Mouse (Mus musculus) heart, adult 9 months (tissue): ENCODE data around the gene Hsd11b1.

Experiments used
- DNase-seq, 2 experiments: peaks; one replicate each; pipeline ENCODE4 v3.0.0; 2022; ENCODE audit warnings: low spot score in 2 of 2

Hsd11b1 gene

DNA sequence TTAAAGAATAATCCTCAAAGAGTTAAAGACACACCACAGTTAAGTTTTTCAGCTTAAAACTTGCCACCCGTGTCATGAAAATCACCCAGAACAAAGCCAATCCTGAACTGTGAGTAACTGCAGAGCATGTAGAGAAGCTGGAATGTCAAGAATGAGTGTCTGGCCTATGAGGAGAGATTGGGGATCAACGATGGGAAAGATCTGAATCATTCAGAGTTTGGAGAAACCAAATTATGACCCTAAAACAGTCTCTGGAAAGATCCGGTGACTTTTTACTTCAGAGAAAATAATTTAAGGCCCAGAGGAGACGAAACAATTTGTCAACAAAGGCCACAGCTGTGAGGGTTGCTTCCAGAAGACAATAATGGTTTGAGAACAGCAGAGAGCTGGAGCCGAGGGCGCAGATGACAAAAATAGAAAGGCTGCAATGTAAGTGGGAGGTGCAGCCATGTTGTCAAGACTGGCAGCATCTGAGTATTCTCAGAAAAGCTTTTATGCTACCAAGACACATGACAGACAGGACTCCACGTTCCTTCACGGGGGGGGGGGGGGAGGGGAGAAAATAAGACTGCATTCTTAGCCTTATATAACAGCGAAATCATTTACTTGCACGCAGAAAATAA, 20.2 kb downstream of the Hsd11b1 start:
- DNase-seq, result no peak

DNA sequence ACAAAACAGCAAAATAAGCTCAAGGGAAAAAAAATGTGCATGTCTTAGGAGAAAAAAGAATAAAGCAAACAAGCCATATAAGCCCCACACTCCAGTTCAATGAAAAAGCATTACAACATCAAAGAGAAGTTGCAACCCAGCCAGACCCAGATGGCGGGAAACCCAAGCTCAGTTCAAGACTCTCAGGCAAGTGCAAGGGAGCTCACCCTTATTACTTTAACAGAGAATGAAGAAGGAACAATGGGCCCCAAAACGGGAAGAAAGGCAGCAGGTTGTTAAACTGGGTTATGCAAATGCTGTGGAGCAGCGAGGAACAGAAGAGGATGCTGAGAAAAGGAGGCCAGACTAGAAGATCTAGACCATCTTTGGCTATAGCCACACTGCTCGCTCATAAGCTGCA, 21.0 kb downstream of the Hsd11b1 start:
- DNase-seq, result no peak

DNA sequence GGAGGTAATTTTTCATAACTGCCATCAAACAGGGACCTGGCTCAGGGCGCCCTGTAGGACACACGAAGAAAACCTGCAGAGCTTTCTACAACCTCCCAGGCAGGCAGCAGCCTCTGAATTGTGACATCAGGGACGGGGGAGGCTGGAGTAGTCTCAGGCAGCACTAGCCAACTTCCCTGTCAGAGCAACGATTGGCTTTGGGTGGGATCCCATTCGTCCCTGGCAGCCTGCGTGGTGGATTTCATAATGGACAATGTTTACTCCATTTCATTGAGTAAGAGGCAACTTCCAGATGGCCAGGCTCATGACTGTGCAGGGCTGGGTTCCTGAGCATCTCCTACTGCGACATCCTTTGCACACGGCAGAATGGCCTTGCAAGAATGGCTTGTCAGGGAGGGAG, 21.6 kb downstream of the Hsd11b1 start:
- peak; percentile 91 to 92 for DNase-seq

- no peak for DNase-seq
Observed at GRCm38 (mm10) chr1:193241436-193241835, 22.4 kb downstream of the Hsd11b1 start.

- no peak for DNase-seq
Observed at GRCm38 (mm10) chr1:193238426-193238825, 25.4 kb downstream of the Hsd11b1 start.

DNA sequence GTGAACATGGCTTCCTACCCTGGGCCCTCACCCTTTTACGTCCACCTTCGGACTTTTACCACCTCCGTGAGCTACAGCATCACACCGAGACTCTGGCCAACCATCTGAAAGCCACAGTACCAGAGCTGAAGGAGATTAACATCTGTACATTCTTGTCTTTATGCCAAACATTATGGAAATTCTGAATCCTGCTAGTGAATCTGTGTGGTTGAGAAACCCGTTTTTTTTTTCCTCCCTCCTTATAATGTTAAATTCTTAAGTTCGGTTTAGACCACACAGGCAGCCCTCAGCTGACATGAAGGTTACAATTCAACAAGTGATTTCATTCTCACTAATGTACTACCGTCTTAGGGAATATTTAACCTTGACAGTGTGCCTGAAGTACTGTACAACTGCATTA, 28.9 kb downstream of the Hsd11b1 start:
- DNase-seq, result no peak

- DNase-seq, result no peak
Observed at GRCm38 (mm10) chr1:193234130-193234645, 29.7 kb downstream of the Hsd11b1 start.

- DNase-seq, result no peak
Observed at GRCm38 (mm10) chr1:193232732-193233131, 31.1 kb downstream of the Hsd11b1 start.

DNA sequence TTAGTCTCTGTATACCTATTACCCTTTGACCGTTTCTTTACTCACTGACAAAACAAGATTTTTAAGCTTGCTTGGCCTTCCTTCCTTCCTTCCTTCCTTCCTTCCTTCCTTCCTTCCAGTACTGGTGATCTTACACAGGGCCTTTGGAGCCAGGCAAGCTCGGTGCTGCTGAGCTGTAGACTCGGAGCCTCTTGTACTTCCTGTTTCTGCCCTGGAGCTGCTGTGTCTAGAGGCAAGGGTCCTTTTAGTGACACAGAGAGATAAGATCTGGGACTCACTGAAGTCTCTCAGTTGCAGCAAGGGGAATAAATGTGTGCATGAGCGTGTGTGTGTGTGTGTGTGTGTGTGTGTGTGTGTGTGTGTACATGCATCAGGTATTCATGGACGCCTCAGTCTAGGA, 32.9 kb downstream of the Hsd11b1 start:
- DNase-seq, result no peak

DNA sequence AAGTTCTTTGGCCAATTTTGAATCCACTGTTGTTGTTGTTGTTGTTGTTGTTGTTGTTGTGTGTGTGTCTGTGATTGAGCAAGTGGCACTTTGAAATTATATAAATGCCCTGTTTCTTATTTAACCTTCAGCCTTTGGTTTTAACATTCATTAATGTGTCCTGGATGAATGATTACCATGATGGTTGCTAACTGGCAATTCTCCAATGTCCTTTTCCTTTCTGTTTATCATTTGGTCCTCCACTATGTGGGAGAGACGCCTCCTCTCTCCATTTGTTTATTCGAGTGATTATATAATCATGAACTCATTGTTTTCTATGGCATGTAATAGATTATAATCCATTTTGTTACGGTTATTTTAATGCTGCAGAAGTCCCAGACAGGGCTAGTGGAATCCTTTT, 33.3 kb downstream of the Hsd11b1 start:
- no peak for DNase-seq

- DNase-seq, result no peak
Observed at GRCm38 (mm10) chr1:193229570-193229969, 34.3 kb downstream of the Hsd11b1 start.

- no peak for DNase-seq
Observed at GRCm38 (mm10) chr1:193227537-193227936, 36.3 kb downstream of the Hsd11b1 start.

GRCm38 (mm10) chr1:193226724-193227522, 37.0 kb downstream of the Hsd11b1 start:
- no peak for DNase-seq

DNA sequence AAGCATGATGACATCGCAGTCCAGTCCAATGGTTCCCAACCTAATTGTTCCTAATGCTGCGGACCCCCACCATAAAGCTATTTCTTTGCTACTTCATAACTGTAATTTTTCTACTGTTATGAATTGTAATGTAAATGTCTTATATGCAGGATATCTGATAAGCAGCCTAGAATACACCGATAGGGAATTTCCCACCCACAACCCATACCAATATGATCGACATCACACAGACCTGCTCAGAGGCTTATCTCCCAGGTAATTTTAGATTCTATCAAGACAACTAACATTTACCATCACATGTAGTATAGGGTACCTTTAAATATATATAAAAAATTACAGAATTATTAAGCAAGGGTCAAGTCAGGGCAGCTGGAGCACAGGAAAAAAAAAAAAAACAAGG, 37.8 kb downstream of the Hsd11b1 start:
- no peak for DNase-seq

DNA sequence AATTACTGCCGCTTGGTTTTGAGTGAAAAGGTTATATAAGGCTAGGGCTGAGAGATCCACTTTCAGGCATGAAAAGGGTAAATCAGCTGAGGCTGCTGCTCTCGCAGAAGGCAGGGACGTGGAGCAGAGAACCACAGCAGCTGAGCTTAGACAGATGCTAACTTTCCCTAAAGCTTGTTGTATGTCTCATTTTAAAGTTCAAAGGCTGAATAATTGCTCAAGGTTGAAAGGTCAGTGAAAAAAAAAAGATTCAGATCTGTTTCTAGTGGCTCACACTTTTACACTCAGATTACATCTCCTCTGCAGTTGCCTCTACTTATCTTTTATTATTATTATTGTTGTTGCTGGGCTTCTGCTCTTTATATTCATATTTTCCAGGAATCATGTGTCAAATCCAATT, 38.3 kb downstream of the Hsd11b1 start:
- no peak for DNase-seq

DNA sequence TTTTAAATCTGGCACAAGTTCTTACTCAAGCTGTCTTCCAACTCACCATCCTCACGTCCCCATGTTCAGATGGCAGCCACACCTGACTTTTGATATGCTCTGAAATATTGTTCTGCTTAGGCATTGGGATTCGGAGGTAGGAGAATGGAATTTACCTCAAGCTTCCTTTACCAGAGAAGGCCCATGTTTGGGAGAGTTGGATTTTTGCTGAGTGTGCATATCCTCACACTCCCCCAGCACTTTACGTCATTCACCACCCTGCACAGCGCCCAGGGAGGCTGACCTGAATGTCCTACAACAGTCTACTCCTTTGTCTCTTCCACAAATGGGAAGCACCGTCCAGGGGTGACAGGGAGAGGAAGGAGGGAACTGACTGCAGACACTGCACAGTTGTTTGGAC, 43.5 kb downstream of the Hsd11b1 start:
- no peak for DNase-seq

GRCm38 (mm10) chr1:193216000-193216399, 47.9 kb downstream of the Hsd11b1 start:
- DNase-seq, result no peak

DNA sequence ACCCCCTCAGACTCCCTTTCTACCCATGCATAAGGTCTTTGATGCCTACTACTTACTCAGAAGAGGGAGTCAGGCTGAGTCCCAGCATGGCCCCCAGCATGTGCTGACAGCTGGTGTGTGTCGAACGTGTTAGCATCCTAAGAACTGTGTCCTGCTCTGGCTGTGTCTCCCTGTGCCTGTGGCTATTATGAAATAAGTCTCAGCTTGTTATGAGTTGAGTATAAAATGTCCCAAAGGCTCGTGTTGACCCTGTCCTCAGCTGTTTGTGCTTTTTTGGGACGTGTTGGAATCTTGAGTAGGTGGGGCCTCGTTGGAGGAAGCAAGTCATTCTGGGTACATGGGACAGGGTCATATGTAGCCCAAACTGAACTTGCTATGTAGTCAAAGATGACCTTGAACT, 49.8 kb downstream of the Hsd11b1 start:
- no peak for DNase-seq

DNA sequence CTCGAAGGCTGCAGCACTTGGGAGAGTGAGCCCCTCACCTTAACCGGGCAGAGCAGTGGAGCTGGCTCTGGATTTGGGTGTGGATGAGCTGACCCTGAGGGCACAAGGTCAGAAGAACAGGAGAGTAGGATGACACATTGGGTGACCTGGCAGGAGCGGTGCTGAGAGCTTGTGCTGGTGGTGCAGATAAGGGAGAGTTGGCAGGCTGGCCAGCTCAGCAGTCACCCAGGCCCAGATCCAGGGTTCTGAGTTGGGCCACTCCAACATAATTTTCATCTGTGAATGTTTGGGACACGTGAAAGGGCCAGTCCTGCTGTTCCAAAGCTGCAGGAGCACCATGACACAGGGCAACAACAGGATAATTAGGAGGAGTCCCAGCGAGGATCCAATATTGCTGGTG, 52.5 kb downstream of the Hsd11b1 start:
- DNase-seq, result peak; percentile 32 to 54

DNA sequence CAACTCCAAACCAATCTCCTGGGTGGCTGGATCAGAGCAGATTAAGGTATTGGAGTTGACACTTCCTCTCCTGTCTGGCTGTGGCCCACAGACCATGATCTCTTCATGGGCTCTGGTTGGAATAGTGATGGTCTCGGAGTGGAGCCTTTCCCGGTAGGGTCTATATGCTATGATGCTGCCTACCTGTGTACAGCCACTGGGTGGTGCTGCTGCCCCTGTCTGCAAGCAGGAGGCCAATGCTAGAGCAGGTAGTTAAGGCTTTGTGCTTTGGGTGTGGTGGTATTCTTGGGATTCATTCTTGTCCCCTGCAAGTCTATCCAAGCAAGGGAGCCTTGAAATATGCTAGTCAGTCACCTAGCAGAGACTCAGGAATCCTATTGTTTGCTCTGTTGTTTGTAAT, 55.7 kb downstream of the Hsd11b1 start:
- no peak for DNase-seq

DNA sequence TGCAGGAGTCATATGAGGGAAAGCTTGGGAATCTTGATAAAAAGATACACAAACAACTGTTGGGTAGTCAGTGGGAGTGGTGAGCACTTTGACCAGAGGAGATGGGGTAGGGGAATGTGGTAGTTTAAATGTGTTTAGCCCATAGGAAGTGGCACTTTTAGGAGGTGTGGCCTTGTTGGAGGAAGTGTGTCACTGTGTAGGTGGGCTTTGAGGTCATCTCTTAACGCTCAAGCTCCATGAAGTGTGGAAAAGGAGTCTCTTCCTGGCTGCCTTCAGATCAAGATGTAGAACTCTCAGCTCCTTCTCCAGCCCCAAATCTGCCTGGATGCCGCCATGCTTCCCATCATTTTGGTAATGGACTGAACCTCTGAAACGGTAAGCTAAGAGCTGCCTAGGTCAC, 56.4 kb downstream of the Hsd11b1 start, which contains the start of gene Lamb3:
TSS of gene Lamb3 (plus strand) at position 197 of the 400 bp plus-strand sequence.
- no peak for DNase-seq

DNA sequence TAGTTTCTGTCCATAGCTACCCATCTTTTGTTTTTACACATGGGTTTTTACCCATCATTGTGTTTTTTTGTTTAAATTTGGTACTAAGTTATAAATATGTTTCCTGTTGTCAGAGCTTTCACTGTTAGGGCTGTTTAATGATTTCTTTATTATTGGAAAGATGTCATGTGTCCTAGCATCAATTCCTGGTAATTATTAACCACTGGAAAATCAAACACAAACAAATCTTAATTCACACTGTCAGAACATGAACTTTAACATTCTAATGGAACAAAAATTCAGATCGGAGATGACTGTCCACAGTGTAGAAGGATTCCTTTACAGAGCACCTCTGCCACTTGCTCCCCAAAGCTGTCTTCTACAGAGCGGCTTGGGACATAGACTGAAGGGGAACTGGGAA, 58.4 kb downstream of the Hsd11b1 start:
- no peak for DNase-seq

DNA sequence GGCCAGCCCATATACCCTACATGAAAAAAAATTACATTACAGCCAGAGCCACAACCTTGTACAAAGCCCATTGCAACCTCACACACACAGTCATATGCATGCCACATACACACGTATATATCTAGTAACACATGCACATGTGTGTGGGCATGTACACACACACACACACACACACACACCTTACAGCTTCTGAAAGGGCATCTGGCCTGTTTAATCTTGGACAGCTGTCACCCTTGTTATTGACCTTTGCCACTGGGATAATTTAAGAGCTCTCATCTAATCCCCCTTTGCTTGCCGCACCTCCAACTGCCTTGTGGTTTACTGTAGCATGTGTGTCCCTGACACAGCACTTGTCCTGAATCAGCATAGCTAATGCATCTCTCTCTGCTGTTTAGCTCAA, 60.1 kb downstream of the Hsd11b1 start:
- DNase-seq, result no peak
